13 mouse cellular contexts compared by ENCODE assay signal in genomic region chr5:113999382-113999781, GRCm38 (mm10). TPM values are rescaled to one million over a fixed set of nuclear protein-coding genes. Genes with fewer than 3 reads are reported as not detected.
DNase-seq lines count a peak whose midpoint lies in the region; ATAC-seq and TF ChIP-seq lines count a peak whose summit lies in the region.
"Had no signal": no experiment of that assay in that cellular context is flagged by ENCODE, and none has a peak within 500 bp of the region (broad histone marks: within the 10 kb centered on the region; RNA-seq: fewer than 3 reads in every experiment).

No protein-coding gene starts in this region.

- no peak overlapping the region for H3K4me3 ChIP-seq in kidney, embryonic 16.5 days (ENCODE audit: low read length)
- H3K4me3 ChIP-seq in liver, postnatal 0 days (ENCODE audit: low read depth, low read length) = no peak overlapping the region
- no peak overlapping the region for H3K4me3 ChIP-seq in small intestine, adult 2 months (ENCODE audit: low read depth, low read length)
- H3K4me3 ChIP-seq in forebrain, embryonic 11.5 days (ENCODE audit: low read depth, low read length) = no peak overlapping the region
- H3K4me3 ChIP-seq: neural tube, embryonic 15.5 days had no signal

- no peak for TF ChIP-seq EP300 in liver, postnatal 0 days (IDR thresholded peaks at IDR 0.05; ENCODE audit: low read depth)

- no peak overlapping the region for H3K9ac ChIP-seq in kidney, embryonic 16.5 days (replicated peaks; ENCODE audit: low read length)
- H3K9ac ChIP-seq in liver, postnatal 0 days (replicated peaks) = no peak overlapping the region
- H3K9ac ChIP-seq in forebrain, embryonic 11.5 days (ENCODE audit: low read length) = no peak overlapping the region
- H3K9ac ChIP-seq: neural tube, embryonic 15.5 days had no signal

- 48% methylated on average over 5 of the region's 5 CpGs for WGBS in kidney, embryonic 16.5 days
- WGBS in liver, postnatal 0 days (ENCODE audit: insufficient replicate concordance) = 15% methylated on average over 5 of the region's 5 CpGs
- WGBS in small intestine, adult 2 months = 11% methylated on average over 5 of the region's 5 CpGs
- WGBS in forebrain, embryonic 11.5 days = 72% methylated on average over 5 of the region's 5 CpGs

- TF ChIP-seq POLR2A in small intestine, adult 2 months (IDR thresholded peaks at IDR 0.05; ENCODE audit: low read depth, low read length) = no peak

- DNase-seq in kidney, postnatal 10 days = no peak
- DNase-seq in liver, postnatal 0 days = peak; percentile 36
- DNase-seq in gastrocnemius, postnatal 25 days = no peak
- no peak for DNase-seq in adrenal gland, postnatal 36 days
- no peak for DNase-seq in forebrain, embryonic 11.5 days (ENCODE audit: low spot score)

- ATAC-seq in kidney, embryonic 16.5 days (ENCODE audit: low FRiP score, low TSS enrichment) = no peak
- peak; percentile 99 for ATAC-seq in granulocyte monocyte progenitor cell, adult 5-6 weeks (replicated peaks; ENCODE audit: poor library complexity, severe bottlenecking)
- ATAC-seq in liver, postnatal 0 days = peak; percentile 36; the same call in 1 of the 2 replicates
- no peak for ATAC-seq in forebrain, embryonic 11.5 days (replicated peaks; ENCODE audit: low FRiP score)
- ATAC-seq: forebrain, embryonic 16.5 days had no signal

- H3K4me1 ChIP-seq in kidney, embryonic 16.5 days (ENCODE audit: insufficient read depth, low read length) = peaks cover 14% of the 10 kb centered on the region
- peaks cover 1% of the 10 kb centered on the region; the same call in 1 of the 2 replicates for H3K4me1 ChIP-seq in liver, postnatal 0 days (ENCODE audit: insufficient read depth)
- H3K4me1 ChIP-seq in small intestine, adult 2 months (ENCODE audit: control insufficient read depth, insufficient read depth, insufficient read length, low read length) = peaks cover 23% of the 10 kb centered on the region
- H3K4me1 ChIP-seq in forebrain, embryonic 11.5 days (replicated peaks; ENCODE audit: control insufficient read depth, insufficient read depth, low read length) = no peaks in the 10 kb centered on the region

- H3K27ac ChIP-seq in kidney, embryonic 16.5 days (ENCODE audit: low read length) = peak overlapping the region; percentile 32; the same call in 1 of the 2 replicates
- H3K27ac ChIP-seq in liver, postnatal 0 days (ENCODE audit: low read depth) = no peak overlapping the region
- peak overlapping the region; percentile 4 for H3K27ac ChIP-seq in small intestine, adult 2 months (ENCODE audit: insufficient read depth, low read depth, low read length)
- no peak overlapping the region for H3K27ac ChIP-seq in forebrain, embryonic 11.5 days (ENCODE audit: low read depth, low read length)
- H3K27ac ChIP-seq: neural tube, embryonic 15.5 days had no signal

- no peaks in the 10 kb centered on the region for H3K9me3 ChIP-seq in kidney, embryonic 16.5 days (ENCODE audit: low read length)
- H3K9me3 ChIP-seq in liver, postnatal 0 days (ENCODE audit: low read length) = no peaks in the 10 kb centered on the region
- no peaks in the 10 kb centered on the region; the same call in 1 of the 2 replicates for H3K9me3 ChIP-seq in forebrain, embryonic 11.5 days (ENCODE audit: control insufficient read depth, low read length)
- H3K9me3 ChIP-seq: neural tube, embryonic 15.5 days had no signal

- no peak for TF ChIP-seq CTCF in liver, postnatal 0 days (IDR thresholded peaks at IDR 0.05; ENCODE audit: low read depth)
- no peak for TF ChIP-seq CTCF in small intestine, adult 2 months (IDR thresholded peaks at IDR 0.05; ENCODE audit: extremely low read depth, insufficient read length, insufficient replicate concordance, low read depth, low read length)

- no peaks in the 10 kb centered on the region for H3K36me3 ChIP-seq in kidney, embryonic 16.5 days (ENCODE audit: insufficient read depth, low read length)
- no peaks in the 10 kb centered on the region for H3K36me3 ChIP-seq in liver, postnatal 0 days (replicated peaks; ENCODE audit: insufficient read depth, low read length)
- no peaks in the 10 kb centered on the region for H3K36me3 ChIP-seq in small intestine, adult 2 months (ENCODE audit: control insufficient read depth, insufficient read depth, low read length)
- no peaks in the 10 kb centered on the region for H3K36me3 ChIP-seq in forebrain, embryonic 11.5 days (ENCODE audit: control insufficient read depth, insufficient read depth, low read length)
- H3K36me3 ChIP-seq: neural tube, embryonic 15.5 days had no signal

- H3K4me2 ChIP-seq in kidney, embryonic 16.5 days (replicated peaks; ENCODE audit: low read depth, low read length) = no peak overlapping the region
- H3K4me2 ChIP-seq in liver, postnatal 0 days (ENCODE audit: low read depth, low read length) = no peak overlapping the region
- no peak overlapping the region for H3K4me2 ChIP-seq in forebrain, embryonic 11.5 days (ENCODE audit: low read depth, low read length, severe bottlenecking)
- H3K4me2 ChIP-seq: neural tube, embryonic 15.5 days had no signal

- no peaks in the 10 kb centered on the region for H3K27me3 ChIP-seq in kidney, embryonic 16.5 days (ENCODE audit: insufficient read depth, low read length)
- H3K27me3 ChIP-seq in liver, postnatal 0 days (ENCODE audit: insufficient read depth, low read length) = no peaks in the 10 kb centered on the region; the same call in 1 of the 2 replicates
- no peaks in the 10 kb centered on the region for H3K27me3 ChIP-seq in small intestine, adult 2 months (ENCODE audit: control insufficient read depth, insufficient read depth, low read length)
- no peaks in the 10 kb centered on the region for H3K27me3 ChIP-seq in forebrain, embryonic 11.5 days (ENCODE audit: control insufficient read depth, insufficient read depth, low read length)
- H3K27me3 ChIP-seq: neural tube, embryonic 15.5 days had no signal

RNA-seq across cellular contexts. Expression of gene Dao, which starts 4.1 kb away (rescaled TPM):
- 20.4 and 22.5 TPM in 2 replicates for polyA plus RNA-seq in kidney, embryonic 16.5 days (2015; fragmentation: Nextera tagmentation; extraction: Ambion mirVana)
- total RNA-seq in granulocyte monocyte progenitor cell, adult 5-6 weeks (2014; fragmentation: Nextera tagmentation) = not detected in 2 replicates
- total RNA-seq in granulocyte monocyte progenitor cell, adult 5-6 weeks (2017) = not detected in 2 replicates
- polyA plus RNA-seq in liver, postnatal 0 days (2015; fragmentation: Nextera tagmentation; extraction: Ambion mirVana) = not detected in 2 replicates
- 11.9 and 16.8 TPM in 2 replicates for polyA plus RNA-seq in small intestine, adult 2 months (2012; rRNA removed)
- total RNA-seq in gastrocnemius, postnatal 25 days (2021) = not detected
- not detected for total RNA-seq in adrenal gland, postnatal 36 days (2021)
- not detected in 2 replicates for polyA plus RNA-seq in forebrain, embryonic 11.5 days (2014; fragmentation: Nextera tagmentation; extraction: Ambion mirVana)
- total RNA-seq: left cerebral cortex, postnatal 25 days had no signal
- polyA plus RNA-seq: embryonic facial prominence, embryonic 11.5 days; forebrain, embryonic 16.5 days; heart, embryonic 14.5 days; neural tube, embryonic 15.5 days had no signal

RNA-seq across cellular contexts. Expression of gene Ssh1, which starts 5.7 kb away (rescaled TPM):
- polyA plus RNA-seq in kidney, embryonic 16.5 days (2015; fragmentation: Nextera tagmentation; extraction: Ambion mirVana) = 15.0 and 16.7 TPM in 2 replicates
- total RNA-seq in granulocyte monocyte progenitor cell, adult 5-6 weeks (2014; fragmentation: Nextera tagmentation) = 5.9 and 15.0 TPM in 2 replicates
- total RNA-seq in granulocyte monocyte progenitor cell, adult 5-6 weeks (2017) = 1.9 and 2.4 TPM in 2 replicates
- 3.7 and 4.3 TPM in 2 replicates for polyA plus RNA-seq in liver, postnatal 0 days (2015; fragmentation: Nextera tagmentation; extraction: Ambion mirVana)
- 6.7 and 11.3 TPM in 2 replicates for polyA plus RNA-seq in small intestine, adult 2 months (2012; rRNA removed)
- total RNA-seq in gastrocnemius, postnatal 25 days (2021) = 1 to 10 TPM; 6.5 to 6.7 TPM
- 10 to 100 TPM; 16.5 to 18.8 TPM for total RNA-seq in adrenal gland, postnatal 36 days (2021)
- polyA plus RNA-seq in forebrain, embryonic 11.5 days (2014; fragmentation: Nextera tagmentation; extraction: Ambion mirVana) = 25.7 and 28.7 TPM in 2 replicates

Comparison
In these comparisons a context has a peak if more than half of its experiments do, and no peak if none do; other contexts are left out.
1. ATAC-seq: peak in granulocyte monocyte progenitor cell, adult 5-6 weeks (single experiment) and liver, postnatal 0 days (single experiment); none in kidney, embryonic 16.5 days (single experiment) and forebrain, embryonic 11.5 days (single experiment).
2. H3K27ac ChIP-seq: peak in kidney, embryonic 16.5 days (single experiment) and small intestine, adult 2 months (single experiment); none in liver, postnatal 0 days (single experiment) and forebrain, embryonic 11.5 days (single experiment).
3. RNA of gene Dao, which starts 4.1 kb away (polyA plus RNA-seq): 20.4 to 22.5 TPM in kidney, embryonic 16.5 days and 11.9 to 16.8 TPM in small intestine, adult 2 months; not detected in liver, postnatal 0 days and not detected in forebrain, embryonic 11.5 days; every median in the first group is over 10 times any median in the second.